In genomic region chr4:106939223-106939918, GRCm38 (mm10) we compare ENCODE assay signal across 8 mouse cellular contexts. TPM values are rescaled to one million over a fixed set of nuclear protein-coding genes. Genes with fewer than 3 reads are reported as not detected.
DNase-seq lines count a peak whose midpoint lies in the region; ATAC-seq and TF ChIP-seq lines count a peak whose summit lies in the region.

No protein-coding gene starts in this region.

- no peak for DNase-seq in intestine, embryonic 14.5 days (ENCODE audit: low spot score)
- peak; percentile 76 for DNase-seq in adrenal gland, postnatal 14 days
- peak; percentile 51 for DNase-seq in forebrain, embryonic 10.5 days (ENCODE audit: extremely low spot score, low spot score)
- DNase-seq in kidney, adult 11 months: peak; percentile 78
- DNase-seq in retina, postnatal 7 days (ENCODE audit: low read depth, low spot score): peak; percentile 24

- peak overlapping the region; percentile 57 for H3K27ac ChIP-seq in intestine, embryonic 14.5 days (ENCODE audit: low read depth)
- no peak overlapping the region for H3K27ac ChIP-seq in intestine, postnatal 0 days (ENCODE audit: low read depth, low read length)
- H3K27ac ChIP-seq in forebrain, embryonic 10.5 days: peak overlapping the region; percentile 94
- peak overlapping the region; percentile 19; the same call in 1 of the 2 replicates for H3K27ac ChIP-seq in liver, embryonic 15.5 days (replicated peaks)

- no peaks in the 10 kb centered on the region for H3K27me3 ChIP-seq in intestine, embryonic 14.5 days (replicated peaks; ENCODE audit: control insufficient read depth, insufficient read depth, low read length)
- no peaks in the 10 kb centered on the region for H3K27me3 ChIP-seq in intestine, postnatal 0 days (replicated peaks; ENCODE audit: control insufficient read depth, insufficient read depth, low read length)
- H3K27me3 ChIP-seq in forebrain, embryonic 10.5 days (ENCODE audit: poor library complexity, severe bottlenecking): no peaks in the 10 kb centered on the region
- no peaks in the 10 kb centered on the region for H3K27me3 ChIP-seq in liver, embryonic 15.5 days

- H3K4me1 ChIP-seq in intestine, embryonic 14.5 days (replicated peaks; ENCODE audit: control insufficient read depth, insufficient read depth, low read length): peaks cover 63% of the 10 kb centered on the region
- H3K4me1 ChIP-seq in intestine, postnatal 0 days (replicated peaks; ENCODE audit: control insufficient read depth, insufficient read depth, low read length): 0 out of 2 replicates have a peak, but pooled peaks cover 4% of the 10 kb centered on the region
- H3K4me1 ChIP-seq in forebrain, embryonic 10.5 days: peaks cover 100% of the 10 kb centered on the region
- peaks cover 86% of the 10 kb centered on the region for H3K4me1 ChIP-seq in liver, embryonic 15.5 days (replicated peaks)

- no peak for TF ChIP-seq CTCF in intestine, postnatal 0 days (IDR thresholded peaks at IDR 0.05; ENCODE audit: low read depth)

- H3K36me3 ChIP-seq in intestine, embryonic 14.5 days (ENCODE audit: control insufficient read depth, insufficient read depth, low read length): peaks cover 25% of the 10 kb centered on the region; the same call in 1 of the 2 replicates
- H3K36me3 ChIP-seq in intestine, postnatal 0 days (ENCODE audit: control insufficient read depth, insufficient read depth): peaks cover 10% of the 10 kb centered on the region; the same call in 1 of the 2 replicates
- H3K36me3 ChIP-seq in forebrain, embryonic 10.5 days (replicated peaks): peaks cover 84% of the 10 kb centered on the region
- peaks cover 48% of the 10 kb centered on the region for H3K36me3 ChIP-seq in liver, embryonic 15.5 days (replicated peaks)

- H3K4me3 ChIP-seq in intestine, embryonic 14.5 days (ENCODE audit: low read depth, low read length): no peak overlapping the region
- no peak overlapping the region for H3K4me3 ChIP-seq in intestine, postnatal 0 days (ENCODE audit: low read depth, low read length)
- peak overlapping the region; percentile 29 for H3K4me3 ChIP-seq in forebrain, embryonic 10.5 days
- H3K4me3 ChIP-seq in liver, embryonic 15.5 days (replicated peaks): no peak overlapping the region

- H3K4me2 ChIP-seq in intestine, embryonic 14.5 days (ENCODE audit: low read length): no peak overlapping the region
- H3K4me2 ChIP-seq in intestine, postnatal 0 days (replicated peaks; ENCODE audit: low read depth): no peak overlapping the region
- peak overlapping the region; percentile 0; the same call in 1 of the 2 replicates for H3K4me2 ChIP-seq in liver, embryonic 15.5 days

- no peak overlapping the region for H3K9ac ChIP-seq in intestine, embryonic 14.5 days (ENCODE audit: low read length)
- no peak overlapping the region for H3K9ac ChIP-seq in intestine, postnatal 0 days (ENCODE audit: low read depth, low read length)
- H3K9ac ChIP-seq in liver, embryonic 15.5 days: no peak overlapping the region

- no peaks in the 10 kb centered on the region for H3K9me3 ChIP-seq in intestine, embryonic 14.5 days (ENCODE audit: control insufficient read depth, low read length)
- H3K9me3 ChIP-seq in intestine, postnatal 0 days (ENCODE audit: control insufficient read depth): no peaks in the 10 kb centered on the region
- H3K9me3 ChIP-seq in forebrain, embryonic 10.5 days: no peaks in the 10 kb centered on the region
- H3K9me3 ChIP-seq in liver, embryonic 15.5 days (replicated peaks): no peaks in the 10 kb centered on the region

- peak; percentile 51; the same call in 1 of the 2 replicates for ATAC-seq in intestine, embryonic 14.5 days (replicated peaks; ENCODE audit: low FRiP score, low TSS enrichment, low read depth)
- no peak for ATAC-seq in intestine, postnatal 0 days
- ATAC-seq in liver, embryonic 15.5 days (ENCODE audit: insufficient read depth): no peak
- no peak for ATAC-seq in erythroblast, adult 5-6 weeks (replicated peaks; ENCODE audit: low FRiP score, poor library complexity, severe bottlenecking)

- 11% methylated on average over 6 of the region's 6 CpGs for WGBS in intestine, embryonic 14.5 days
- 33% methylated on average over 6 of the region's 6 CpGs for WGBS in intestine, postnatal 0 days
- 15% methylated on average over 6 of the region's 6 CpGs for WGBS in forebrain, embryonic 10.5 days
- WGBS in liver, embryonic 15.5 days (ENCODE audit: insufficient replicate concordance): 45% methylated on average over 6 of the region's 6 CpGs

RNA-seq across cellular contexts. Expression of gene Ssbp3, which starts 28.9 kb away (rescaled TPM):
- polyA plus RNA-seq in intestine, embryonic 14.5 days (2014; fragmentation: Nextera tagmentation; extraction: Ambion mirVana): 73.2 and 76.2 TPM in 2 replicates
- 42.8 and 45.2 TPM in 2 replicates for polyA plus RNA-seq in intestine, postnatal 0 days (2015; fragmentation: Nextera tagmentation; extraction: Ambion mirVana)
- total RNA-seq in adrenal gland, postnatal 14 days (2021): 60.6 and 66.3 TPM in 2 replicates
- polyA plus RNA-seq in forebrain, embryonic 10.5 days (2016; fragmentation: Nextera tagmentation; extraction: Ambion mirVana): 128 and 134 TPM in 2 replicates
- polyA plus RNA-seq in liver, embryonic 15.5 days (2015; fragmentation: Nextera tagmentation; extraction: Ambion mirVana): 45.7 and 50.5 TPM in 2 replicates
- total RNA-seq in erythroblast, adult 5-6 weeks (2015; ENCODE audit: low replicate concordance): 55.9 and 73.4 TPM in 2 replicates
- 49.8 and 56.6 TPM in 2 replicates for total RNA-seq in erythroblast, adult 5-6 weeks (2017; ENCODE audit: low replicate concordance)
